30 mouse cellular contexts compared by ENCODE assay signal in genomic region chr17:12728536-12728935, GRCm38 (mm10). TPM values are rescaled to one million over a fixed set of nuclear protein-coding genes. Genes with fewer than 3 reads are reported as not detected.
DNase-seq lines count a peak whose midpoint lies in the region; ATAC-seq and TF ChIP-seq lines count a peak whose summit lies in the region.
"Had no signal": no experiment of that assay in that cellular context is flagged by ENCODE, and none has a peak within 500 bp of the region (broad histone marks: within the 10 kb centered on the region; RNA-seq: fewer than 3 reads in every experiment).

No protein-coding gene starts in this region.

- no peak for ATAC-seq in heart, embryonic 16.5 days (replicated peaks; ENCODE audit: extremely low read depth, insufficient read depth, low FRiP score)
- ATAC-seq: forebrain, postnatal 0 days; intestine, embryonic 16.5 days; Patski had no signal

- no peaks in the 10 kb centered on the region for H3K27me3 ChIP-seq in cerebellum, adult 2 months (ENCODE audit: control insufficient read depth, insufficient read depth, low read length)
- no peaks in the 10 kb centered on the region for H3K27me3 ChIP-seq in heart, embryonic 16.5 days (ENCODE audit: control insufficient read depth, insufficient read depth, low read length)
- H3K27me3 ChIP-seq: hindbrain, embryonic 15.5 days; kidney, embryonic 15.5 days; limb, embryonic 15.5 days; neural tube, embryonic 13.5 days; Patski had no signal

- TF ChIP-seq CTCF in cerebellum, adult 2 months (IDR thresholded peaks at IDR 0.05; ENCODE audit: borderline replicate concordance, insufficient read depth, low read depth, low read length), result no peak

- 43% methylated on average over 1 of the region's 1 CpGs for whole genome bisulfite sequencing in cerebellum, adult 2 months
- 22% methylated on average over 1 of the region's 1 CpGs for WGBS in heart, embryonic 16.5 days

- 0 out of 2 replicates have a peak overlapping the region, but pooled peaks have one; percentile 7 for H3K9ac ChIP-seq in heart, embryonic 16.5 days (ENCODE audit: low read length)
- H3K9ac ChIP-seq: forebrain, postnatal 0 days; hindbrain, embryonic 15.5 days; kidney, embryonic 15.5 days; limb, embryonic 15.5 days; liver, embryonic 14.5 days; lung, embryonic 14.5 days; neural tube, embryonic 13.5 days had no signal

- H3K4me3 ChIP-seq in cerebellum, adult 2 months (replicated peaks; ENCODE audit: insufficient read depth, low read depth, low read length), result no peak overlapping the region
- no peak overlapping the region for H3K4me3 ChIP-seq in heart, embryonic 16.5 days (ENCODE audit: low read length)
- H3K4me3 ChIP-seq: embryonic facial prominence, embryonic 10.5 days; heart, adult 2 months; hindbrain, embryonic 15.5 days; kidney, embryonic 15.5 days; limb, embryonic 15.5 days; myocyte; neural tube, embryonic 13.5 days had no signal

- no peak overlapping the region for H3K4me2 ChIP-seq in heart, embryonic 16.5 days (ENCODE audit: low read depth, low read length)
- H3K4me2 ChIP-seq: hindbrain, embryonic 15.5 days; kidney, embryonic 15.5 days; limb, embryonic 15.5 days; lung, embryonic 14.5 days; neural tube, embryonic 13.5 days had no signal

- no peaks in the 10 kb centered on the region for H3K9me3 ChIP-seq in heart, embryonic 16.5 days (replicated peaks; ENCODE audit: control insufficient read depth, low read length)
- H3K9me3 ChIP-seq: embryonic facial prominence, embryonic 10.5 days; hindbrain, embryonic 15.5 days; kidney, embryonic 15.5 days; limb, embryonic 15.5 days; neural tube, embryonic 13.5 days had no signal

- H3K4me1 ChIP-seq in cerebellum, adult 2 months (ENCODE audit: control insufficient read depth, insufficient read depth, low read length), result peaks cover 27% of the 10 kb centered on the region
- H3K4me1 ChIP-seq in heart, embryonic 16.5 days (ENCODE audit: control insufficient read depth, insufficient read depth, low read length), result peaks cover 74% of the 10 kb centered on the region

- H3K36me3 ChIP-seq in heart, embryonic 16.5 days (ENCODE audit: control insufficient read depth, insufficient read depth), result peaks cover 34% of the 10 kb centered on the region

- TF ChIP-seq POLR2A in cerebellum, adult 2 months (IDR thresholded peaks at IDR 0.05; ENCODE audit: borderline replicate concordance, insufficient read depth, low read length), result no peak

- peak; percentile 63 to 81 for DNase-seq in cerebellum, adult 2 months
- no peak for DNase-seq in cerebellum, adult 8-10 months
- DNase-seq in heart, adult 18-20 months, result no peak
- DNase-seq in NIH3T3 (ENCODE audit: low read depth), result peak; percentile 49
- peak; percentile 52 to 72 for DNase-seq in cerebellum, postnatal 10 days
- no peak for DNase-seq in layer of hippocampus, adult 18-20 months (ENCODE audit: low spot score in 2 of 2)
- no peak for DNase-seq in kidney, adult 8-10 months
- DNase-seq: adrenal gland, adult 2 months; forebrain, postnatal 0 days; gastrocnemius, postnatal 14 days; heart, adult 2 months; heart, postnatal 10 days; kidney, postnatal 4 days; layer of hippocampus, adult 9-11 months; lung, embryonic 14.5 days; midbrain, embryonic 14.5 days; thymus, postnatal 36 days had no signal

- no peak overlapping the region for H3K27ac ChIP-seq in cerebellum, adult 2 months (ENCODE audit: insufficient read depth, low read length)
- H3K27ac ChIP-seq in heart, embryonic 16.5 days (ENCODE audit: low read length), result peak overlapping the region; percentile 46
- H3K27ac ChIP-seq: embryonic facial prominence, embryonic 10.5 days; heart, adult 2 months; hindbrain, embryonic 15.5 days; kidney, embryonic 15.5 days; liver, embryonic 14.5 days; neural tube, embryonic 13.5 days had no signal

RNA-seq across cellular contexts. Expression of gene Igf2r, which starts 40.9 kb away (rescaled TPM):
- polyA plus RNA-seq in cerebellum, adult 2 months (2012; rRNA removed), result 18.1 and 19.7 TPM in 2 replicates
- polyA plus RNA-seq in heart, embryonic 16.5 days (2015; fragmentation: Nextera tagmentation; extraction: Ambion mirVana), result 98.0 and 133 TPM in 2 replicates
- 100 to 1,000 TPM; 111 to 115 TPM for total RNA-seq in heart, adult 18-20 months (2021)
- 10 to 100 TPM; 27.4 to 27.8 TPM for total RNA-seq in layer of hippocampus, adult 18-20 months (2021)

RNA-seq across cellular contexts. Expression of gene Slc22a1, which starts 52.9 kb away (rescaled TPM):
- 0.19 and 0.46 TPM in 2 replicates for polyA plus RNA-seq in cerebellum, adult 2 months (2012; rRNA removed)
- polyA plus RNA-seq in heart, embryonic 16.5 days (2015; fragmentation: Nextera tagmentation; extraction: Ambion mirVana), result 37.6 and 39.9 TPM in 2 replicates
- 10 to 100 TPM; 12.1 to 17.8 TPM for total RNA-seq in heart, adult 18-20 months (2021)
- total RNA-seq in layer of hippocampus, adult 18-20 months (2021), result not detected
- total RNA-seq: forebrain, postnatal 0 days; gastrocnemius, postnatal 14 days; megakaryocyte-erythroid progenitor cell, adult 5-6 weeks had no signal
- polyA plus RNA-seq: CD4-positive, CD25-positive, alpha-beta regulatory T cell, adult 4 months; embryonic facial prominence, embryonic 10.5 days; forebrain, postnatal 0 days; hindbrain, embryonic 15.5 days; limb, embryonic 15.5 days; midbrain, embryonic 14.5 days; myocyte; neural tube, embryonic 13.5 days; Patski; testis, adult 2 months had no signal

Comparison
In these comparisons a context has a peak if more than half of its experiments do, and no peak if none do; other contexts are left out.
1. DNase-seq: peak in cerebellum, adult 2 months (2 of 2), NIH3T3 (single experiment) and cerebellum, postnatal 10 days (2 of 2); none in cerebellum, adult 8-10 months (single experiment), heart, adult 18-20 months (0 of 2), layer of hippocampus, adult 18-20 months (0 of 2) and kidney, adult 8-10 months (0 of 2).
2. RNA of gene Slc22a1, which starts 52.9 kb away (total RNA-seq): 12.1 to 17.8 TPM in heart, adult 18-20 months; not detected in layer of hippocampus, adult 18-20 months; every median in the first group is over 10 times any median in the second.